Mouse (Mus musculus): ENCODE measurements around the gene Ap5m1.
"Not testable (repeated sequence)": the region's sequence is repeated elsewhere in the genome, so short reads cannot be mapped to it uniquely, and the experiment has no call there.

The Ap5m1 gene

DNA sequence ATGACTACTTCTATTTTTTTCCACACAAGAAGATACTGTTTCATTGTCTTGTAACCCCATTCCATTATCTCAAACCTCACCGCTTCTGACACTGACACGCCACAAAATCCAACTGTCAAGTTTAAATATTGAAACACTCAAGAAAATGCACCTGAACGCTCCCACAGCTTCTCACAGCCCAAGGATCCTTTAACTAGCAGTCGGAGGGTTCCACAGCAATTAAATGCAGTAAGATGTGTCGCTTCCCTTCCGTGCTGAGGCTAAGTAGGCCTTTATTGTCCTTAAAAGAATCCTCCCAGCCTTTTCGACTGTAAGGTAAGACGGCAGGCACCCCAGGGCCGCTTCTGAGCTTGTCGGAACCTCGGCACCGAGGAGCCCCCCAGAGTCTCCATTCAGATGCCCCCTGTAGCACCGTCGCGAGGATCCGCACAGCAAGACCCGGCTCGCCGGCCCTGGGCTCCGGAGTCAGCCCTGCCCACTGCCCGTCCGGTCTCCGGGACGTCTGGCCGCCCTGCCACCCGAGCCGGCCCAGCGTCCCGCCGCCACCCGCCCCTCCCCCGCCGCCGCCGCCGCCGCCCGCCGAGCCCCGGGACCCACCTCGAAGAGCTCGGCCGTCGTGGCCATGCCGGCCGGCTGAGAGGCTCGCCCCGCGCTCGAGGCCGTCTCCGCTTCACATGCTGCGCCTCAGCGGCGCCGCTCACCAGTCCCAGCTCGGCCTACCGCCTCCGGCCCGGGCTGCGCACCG lies at the start of gene Ap5m1:
Gene Ap5m1 (plus strand): TSS at position 569 of the 745 bp plus-strand sequence.
- no peak for DNase-seq (ENCODE audit: low read depth, low spot score)

DNA sequence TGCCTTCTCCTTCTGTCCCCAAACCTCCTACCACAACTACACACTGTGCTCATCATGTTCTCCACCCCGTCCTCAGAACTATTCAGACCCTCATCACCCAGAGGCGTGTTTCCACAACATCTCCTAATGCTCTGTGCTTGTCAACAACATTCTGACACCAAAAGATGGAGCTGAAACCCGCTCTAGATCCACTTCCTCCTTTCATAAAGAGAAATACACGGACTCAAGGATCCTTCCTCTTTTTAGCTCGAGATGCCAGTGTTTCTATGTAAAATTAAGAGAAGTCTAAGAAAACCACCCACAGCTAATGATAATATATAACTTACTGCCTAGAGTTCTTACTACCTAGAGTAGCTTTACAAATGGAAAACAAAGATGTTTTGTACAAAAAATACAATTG lies 46.1 kb upstream of the Ap5m1 start:
- no peak for DNase-seq (ENCODE audit: low read depth, low spot score)

DNA sequence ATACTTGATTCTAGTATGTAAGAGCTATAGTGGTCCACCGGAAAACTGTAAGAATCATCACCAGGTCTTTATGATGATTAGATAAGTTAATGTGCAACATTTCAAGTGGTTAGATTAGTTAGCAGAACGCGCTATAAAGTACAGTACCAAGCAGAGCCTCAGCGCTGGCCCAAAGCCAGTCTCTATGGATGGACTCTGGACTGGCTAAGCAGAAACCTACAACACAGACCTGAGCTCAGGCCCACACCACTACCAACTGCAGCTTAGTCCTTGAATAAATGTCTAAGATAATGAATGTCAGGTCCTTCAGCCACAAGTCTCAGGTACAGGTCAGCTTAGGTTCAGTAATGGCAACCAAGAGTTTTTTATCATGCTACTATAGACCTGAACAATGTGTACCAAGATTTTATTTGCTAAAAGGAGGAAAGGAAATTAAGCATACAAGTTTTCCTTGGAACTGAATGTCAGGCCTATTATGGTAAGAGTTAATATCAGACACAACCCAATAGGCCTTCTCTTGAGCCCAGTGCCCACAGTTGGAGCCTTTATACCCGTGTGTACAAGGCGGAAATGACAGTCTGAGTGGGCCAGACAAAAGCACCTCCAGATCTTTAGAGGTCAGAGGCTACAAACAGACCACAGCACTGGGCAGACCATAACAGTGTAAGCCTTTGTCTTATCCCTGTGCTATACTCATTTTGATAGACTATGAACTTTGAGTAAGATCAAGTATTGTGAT lies 38.7 kb upstream of the Ap5m1 start:
- DNase-seq (ENCODE audit: low read depth, low spot score), result no peak

DNA sequence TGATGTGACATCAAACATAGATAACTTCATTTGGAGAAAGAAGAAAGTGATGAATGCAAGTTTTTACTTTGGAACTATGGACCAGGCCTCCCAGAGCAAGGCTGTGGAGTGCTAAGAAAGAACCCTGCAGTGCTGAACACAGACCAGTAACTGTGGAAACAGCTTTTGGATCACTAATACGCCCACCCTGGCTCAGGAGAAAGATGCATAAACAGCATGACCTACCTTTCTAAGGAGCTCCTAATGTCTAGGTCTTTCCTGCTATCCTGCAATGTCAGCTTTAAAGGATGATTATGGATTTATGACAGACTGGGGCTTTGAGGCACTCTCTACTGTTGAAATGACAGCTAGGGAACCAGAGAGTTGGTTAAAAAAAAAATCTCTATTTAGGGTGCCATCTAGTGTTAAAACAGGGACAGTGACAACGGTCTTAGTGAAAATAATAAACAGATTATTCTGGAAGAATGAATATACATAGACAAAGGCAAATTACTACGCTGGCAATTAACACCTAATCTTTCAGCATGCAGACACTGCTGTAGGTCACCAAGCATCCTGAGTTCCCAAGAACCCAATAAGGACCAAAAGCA lies 38.0 kb upstream of the Ap5m1 start:
- DNase-seq (ENCODE audit: low read depth, low spot score), result no peak

DNA sequence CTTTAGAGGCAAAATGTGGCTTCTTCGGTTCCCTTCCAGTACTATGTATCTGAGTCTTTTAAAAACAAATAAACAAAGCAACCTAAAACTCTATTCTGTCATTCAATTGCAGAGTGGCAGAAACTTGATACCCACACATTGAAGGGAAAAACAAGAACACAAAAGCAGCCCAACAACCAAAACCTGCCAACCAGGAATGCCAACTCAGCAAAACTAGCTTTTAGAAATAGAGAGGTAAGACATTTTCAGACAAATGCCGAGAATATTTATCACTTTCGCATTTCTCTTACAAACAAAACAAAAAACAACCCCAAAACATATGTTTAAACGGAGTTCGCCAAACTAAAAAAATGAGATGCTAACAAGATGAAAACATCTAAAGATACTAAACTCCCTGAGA lies 36.9 kb upstream of the Ap5m1 start:
- DNase-seq (ENCODE audit: low read depth, low spot score), result no peak

DNA sequence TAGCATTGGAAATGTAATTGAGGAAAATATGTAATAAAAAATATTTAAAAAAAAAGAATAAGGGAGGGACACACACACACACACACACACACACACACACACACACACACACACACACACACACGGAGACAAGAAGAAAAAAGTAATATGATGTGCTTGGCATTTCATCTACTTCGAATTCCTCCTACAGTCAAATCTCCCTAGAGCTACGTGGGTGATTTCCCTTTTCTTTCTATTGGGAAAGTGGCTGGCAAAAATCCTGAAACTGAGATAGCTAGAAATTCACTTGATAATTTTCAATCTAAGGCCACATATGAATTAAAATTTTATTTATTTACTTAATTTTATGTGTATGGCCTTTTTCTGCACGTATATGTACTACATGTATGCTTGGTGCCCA lies 20.3 kb upstream of the Ap5m1 start:
- DNase-seq (ENCODE audit: low read depth, low spot score), result no peak

DNA sequence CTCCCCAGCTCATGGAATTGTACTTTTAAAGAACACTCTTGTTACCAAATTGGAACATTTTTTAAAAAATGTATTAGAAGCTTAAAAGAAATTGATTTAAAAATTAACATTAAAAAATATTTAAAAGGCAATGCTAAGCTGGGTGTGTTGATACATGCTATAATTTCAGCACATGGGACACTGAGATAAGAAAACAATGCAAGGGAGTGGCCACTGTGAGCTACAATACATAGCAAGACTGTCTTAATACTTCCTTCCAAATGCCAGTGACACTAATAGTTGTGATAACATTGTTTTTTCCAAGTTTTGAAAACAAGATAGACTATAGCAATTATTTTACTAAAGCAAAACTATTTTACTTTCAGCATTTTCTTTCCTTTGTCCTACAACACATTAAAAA lies 16.4 kb upstream of the Ap5m1 start:
- no peak for DNase-seq (ENCODE audit: low read depth, low spot score)

DNA sequence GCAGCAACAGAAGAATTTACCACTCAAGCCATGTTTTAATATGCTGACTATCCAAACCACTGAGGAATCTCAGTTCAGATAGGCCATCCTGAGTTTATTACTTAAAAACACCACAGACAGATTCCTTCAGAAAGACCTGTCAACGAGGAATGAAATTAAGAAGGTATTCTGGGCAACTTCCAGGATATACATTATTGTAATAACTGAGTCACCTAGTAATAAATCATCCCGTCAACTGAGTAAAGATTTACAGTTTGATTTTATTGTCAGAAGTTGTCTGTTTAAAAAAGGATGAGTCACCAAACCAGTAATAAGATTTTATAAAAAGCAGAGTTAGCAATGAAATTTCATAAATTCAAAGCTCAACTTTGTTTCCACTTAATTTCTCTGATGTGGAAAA lies 2.1 kb upstream of the Ap5m1 start:
- no peak for DNase-seq (ENCODE audit: low read depth, low spot score)

DNA sequence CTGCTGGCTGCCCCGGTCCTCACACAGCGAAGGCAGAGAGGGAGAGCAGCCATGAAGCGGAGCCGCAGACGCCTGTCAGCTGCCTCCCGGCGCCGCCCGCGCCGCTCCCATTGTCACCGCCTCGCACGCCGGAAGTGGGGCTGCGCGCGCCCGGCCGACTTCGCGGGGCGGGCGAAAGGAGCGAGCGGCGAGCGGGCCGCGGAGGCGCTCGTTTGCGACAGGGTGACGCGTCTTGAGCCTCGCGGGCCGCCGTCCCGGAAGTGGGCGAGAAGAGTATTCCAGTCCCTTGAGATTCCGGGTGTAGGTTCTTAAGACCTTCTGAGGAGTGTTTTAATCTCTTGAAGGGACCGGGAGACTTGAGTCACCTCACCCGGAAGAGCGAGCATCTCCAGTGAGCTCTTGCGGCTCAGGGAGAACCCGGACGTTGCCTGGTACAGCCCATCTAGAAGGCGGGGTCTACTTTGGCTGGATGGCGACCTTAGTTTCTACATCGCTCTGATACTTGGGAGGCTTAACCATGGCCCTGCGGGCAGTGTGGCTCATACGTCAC lies 452 bp downstream of the Ap5m1 start, which contains the start of gene Exoc5:
Gene Exoc5 (minus strand): TSS at position 380 of the 550 bp plus-strand sequence.
- peak; percentile 89 for DNase-seq (ENCODE audit: low read depth, low spot score)

DNA sequence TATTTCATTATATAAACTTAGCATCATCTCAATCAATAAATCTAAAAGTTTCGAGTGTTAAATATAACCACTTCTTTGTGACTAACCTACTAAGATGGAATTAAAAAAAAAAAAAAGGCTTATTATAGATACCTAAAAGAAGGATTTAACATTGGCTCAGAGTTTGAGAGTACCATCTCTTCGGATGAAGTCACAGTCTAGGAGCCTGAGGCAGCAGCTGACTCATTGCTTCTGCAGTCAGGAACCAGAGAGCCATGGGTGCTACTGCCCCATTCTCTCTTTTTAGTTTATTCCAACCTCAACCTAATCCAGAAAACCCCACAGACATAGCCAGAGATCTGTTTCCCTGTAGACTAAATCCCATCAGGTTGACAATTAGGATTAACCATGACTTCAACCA lies 6.9 kb downstream of the Ap5m1 start:
- DNase-seq (ENCODE audit: low read depth, low spot score), result no peak

DNA sequence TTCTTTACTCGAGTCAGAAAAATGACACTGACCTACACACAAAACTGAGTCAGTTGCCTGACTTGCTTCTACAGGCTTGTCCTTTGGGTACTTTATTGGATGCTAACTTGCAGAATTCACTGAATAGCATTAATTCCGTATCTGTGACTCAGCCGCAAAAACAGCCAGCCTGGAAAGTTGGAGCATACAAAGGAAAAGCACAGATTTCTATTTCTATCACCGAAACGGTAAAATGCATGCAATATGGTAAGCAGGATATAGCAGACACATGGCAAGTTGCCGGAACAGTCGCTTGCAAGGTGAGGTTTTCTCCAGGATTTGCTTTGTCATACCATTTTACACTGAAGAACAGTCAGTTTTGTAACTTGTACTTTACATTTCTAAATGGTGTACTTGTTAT lies 8.0 kb downstream of the Ap5m1 start:
- no peak for DNase-seq (ENCODE audit: low read depth, low spot score)

DNA sequence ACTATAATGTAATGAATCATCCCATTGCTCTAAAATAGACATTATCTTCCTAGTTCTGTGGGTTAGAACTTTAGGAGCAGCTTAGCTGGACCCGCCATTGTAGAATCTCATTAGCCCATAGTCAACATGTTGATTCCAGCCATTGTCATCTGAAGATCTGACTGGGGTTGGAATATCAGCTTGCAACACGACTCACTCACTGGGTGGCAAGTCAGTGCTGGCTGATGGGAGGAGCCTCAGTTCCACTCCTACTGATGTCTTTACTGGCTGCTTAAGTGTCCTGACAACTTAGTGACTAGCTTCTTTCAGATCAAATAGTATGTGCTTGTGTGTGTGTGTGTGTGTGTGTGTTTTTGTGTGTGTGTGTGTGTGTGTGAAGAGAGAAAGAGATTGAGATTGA lies 8.5 kb downstream of the Ap5m1 start:
- DNase-seq (ENCODE audit: low read depth, low spot score), result no peak

DNA sequence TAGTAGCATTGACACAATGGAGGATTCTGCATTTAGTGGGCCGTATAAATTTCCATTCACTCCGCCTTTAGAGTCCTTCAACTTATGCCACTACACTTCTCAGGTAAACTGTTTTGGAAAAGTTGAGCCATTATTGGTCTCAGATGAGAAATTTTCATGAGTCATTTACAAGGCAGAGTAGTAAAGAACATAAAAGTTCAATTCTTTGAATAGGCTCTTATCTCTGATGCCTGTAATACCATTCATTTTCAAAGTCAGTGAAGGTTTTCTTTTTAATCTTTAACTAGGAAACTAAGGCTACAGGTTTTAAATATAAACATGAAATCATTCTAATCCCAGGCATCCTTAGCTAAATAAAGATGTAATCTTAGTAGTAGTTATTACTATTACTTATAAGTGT lies 12.9 kb downstream of the Ap5m1 start:
- DNase-seq (ENCODE audit: low read depth, low spot score), result no peak

DNA sequence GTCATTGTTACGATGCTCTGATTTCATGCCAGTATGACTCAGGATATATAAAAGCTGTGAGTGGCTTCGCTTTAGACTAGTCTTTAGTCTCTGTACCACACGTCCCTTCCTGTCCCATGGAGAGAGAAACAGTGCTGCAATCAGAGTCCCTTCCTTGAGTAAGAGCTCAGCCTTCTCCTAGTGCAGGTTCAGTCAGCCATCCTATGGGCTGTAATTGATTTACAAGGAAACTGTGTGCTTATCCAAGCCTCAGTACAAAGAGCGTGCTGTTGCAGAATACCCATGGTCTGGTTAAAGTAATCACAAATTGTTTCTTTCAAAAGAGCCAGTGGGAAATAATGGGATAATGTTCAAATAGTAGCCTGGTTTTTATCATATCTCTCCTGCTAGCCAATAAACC lies 20.6 kb downstream of the Ap5m1 start:
- no peak for DNase-seq (ENCODE audit: low read depth, low spot score)

DNA sequence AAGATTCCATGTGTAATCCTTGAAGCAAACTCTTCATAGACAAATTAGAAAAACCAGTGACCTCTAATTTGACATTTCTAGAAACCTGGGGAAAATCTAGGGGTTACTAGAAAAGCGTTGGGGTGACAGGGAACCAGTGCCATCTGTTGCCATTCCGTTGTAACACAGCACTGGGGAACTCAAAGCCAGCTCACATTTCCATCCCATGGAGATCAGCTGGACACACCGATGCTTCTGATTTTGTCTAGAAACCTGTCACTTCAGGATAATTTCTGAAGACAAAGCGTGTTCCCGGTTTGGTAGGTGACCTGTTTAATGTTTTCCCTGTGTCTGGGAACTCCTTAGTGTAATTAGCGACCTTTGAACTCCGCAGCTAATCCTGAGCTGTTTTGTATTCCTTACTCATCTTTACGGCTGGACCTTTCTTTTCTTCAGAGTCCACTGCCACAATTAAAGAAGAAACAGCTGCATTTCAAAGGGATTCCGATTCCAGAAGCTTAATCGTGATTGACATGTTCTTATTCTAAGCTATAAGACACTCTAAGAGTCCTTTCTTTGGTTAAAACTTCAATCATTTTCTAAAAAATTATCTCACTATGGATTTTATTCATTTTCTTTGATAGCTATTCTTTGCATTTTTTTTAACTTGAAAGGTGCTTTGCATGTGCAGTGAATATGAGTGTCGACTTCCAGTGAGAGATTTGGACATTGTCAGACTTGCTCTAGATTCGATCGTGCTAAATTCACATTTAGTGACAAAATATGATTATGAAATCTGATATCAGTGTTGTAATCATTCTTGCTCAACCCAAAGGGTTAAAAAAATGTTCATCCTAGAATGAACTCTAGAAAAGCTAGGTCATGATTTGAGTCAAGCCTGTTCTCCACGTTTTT lies 22.5 kb downstream of the Ap5m1 start:
- no peak for DNase-seq (ENCODE audit: low read depth, low spot score)

DNA sequence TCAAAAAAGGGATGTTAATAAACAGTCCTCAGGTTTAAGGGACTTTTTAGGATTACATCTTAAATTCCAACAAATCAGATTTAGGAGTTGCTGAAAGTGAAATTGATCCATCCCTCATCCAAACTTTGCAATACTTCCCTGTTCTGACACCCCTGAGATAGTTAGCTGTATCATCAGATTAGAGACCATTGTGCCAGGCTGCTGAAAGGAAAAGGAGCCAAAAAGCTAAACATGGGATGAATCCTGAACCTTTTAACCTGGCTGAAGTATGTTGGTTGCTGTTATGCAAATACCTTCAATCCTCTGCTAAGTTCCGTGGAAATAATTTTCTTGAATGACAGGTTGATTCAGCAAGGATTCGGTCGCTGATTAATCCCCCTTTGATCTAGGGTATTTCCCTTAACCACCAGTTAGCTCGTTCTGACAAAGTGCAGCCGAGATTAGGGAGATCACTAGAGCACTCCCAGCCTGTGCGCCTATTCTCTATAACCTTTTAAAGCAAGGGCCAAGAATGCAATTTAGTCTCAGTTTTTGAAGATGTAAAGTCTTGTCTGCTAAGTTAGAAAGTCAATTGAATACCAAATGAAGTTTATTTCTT lies 23.7 kb downstream of the Ap5m1 start:
- DNase-seq (ENCODE audit: low read depth, low spot score), result no peak

DNA sequence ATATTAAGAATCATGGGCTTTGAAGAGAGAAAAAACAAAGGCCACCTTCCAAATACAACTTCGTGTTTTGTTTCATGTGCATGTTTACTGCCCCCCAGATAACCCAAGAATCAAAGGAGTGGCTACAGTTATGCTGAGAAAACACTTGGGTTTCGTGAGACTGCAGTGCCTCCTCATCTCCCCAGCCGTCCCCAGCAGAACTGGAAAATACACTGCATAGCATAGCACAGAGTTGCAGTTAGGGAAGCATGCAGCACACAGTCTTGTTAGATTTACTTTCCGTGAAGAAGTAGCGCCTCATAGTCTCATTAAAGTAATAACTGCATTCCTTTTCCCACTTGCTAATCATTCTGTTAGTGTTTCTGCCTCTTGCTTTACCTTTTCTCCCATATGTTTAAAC lies 24.2 kb downstream of the Ap5m1 start:
- DNase-seq (ENCODE audit: low read depth, low spot score), result no peak

DNA sequence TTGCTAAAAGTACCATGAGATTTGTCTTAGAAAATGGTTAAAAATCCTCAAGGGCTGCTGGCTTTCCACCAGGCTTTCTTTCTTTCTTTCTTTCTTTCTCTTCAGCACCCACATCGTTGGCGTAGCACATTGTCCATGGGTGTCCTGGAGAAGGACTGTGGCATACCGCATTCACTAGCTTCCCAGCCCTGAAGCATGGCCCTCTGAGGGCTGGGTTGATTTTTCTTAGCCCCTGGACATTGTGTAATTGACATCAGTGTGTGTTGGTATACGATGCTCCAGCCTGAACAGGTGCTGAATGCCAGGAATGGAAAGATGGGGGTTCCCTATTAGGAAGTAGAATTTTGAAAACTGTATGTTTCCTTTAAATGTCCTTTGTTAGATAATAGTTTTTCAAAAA lies 25.4 kb downstream of the Ap5m1 start:
- DNase-seq (ENCODE audit: low read depth, low spot score), result no peak

DNA sequence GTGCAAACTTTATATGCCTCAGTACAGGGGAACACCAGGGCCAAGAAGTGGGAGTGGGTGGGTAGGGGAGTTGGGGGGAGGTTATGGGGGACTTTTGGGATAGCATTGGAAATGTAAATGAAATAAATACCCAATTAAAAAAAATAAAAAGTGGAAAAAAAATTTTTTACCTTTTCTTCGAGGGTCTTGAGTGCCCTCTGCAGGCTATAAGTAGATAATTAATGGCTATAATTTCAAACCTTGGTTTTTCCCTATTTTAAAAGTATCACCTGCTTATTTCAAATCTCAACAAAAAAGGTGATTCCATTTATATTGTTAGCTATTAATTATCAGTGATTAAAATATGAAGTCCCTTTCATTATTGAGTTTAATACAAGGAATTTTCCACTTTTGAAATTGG lies 25.9 kb downstream of the Ap5m1 start:
- not testable (repeated sequence) for DNase-seq (ENCODE audit: low read depth, low spot score)

DNA sequence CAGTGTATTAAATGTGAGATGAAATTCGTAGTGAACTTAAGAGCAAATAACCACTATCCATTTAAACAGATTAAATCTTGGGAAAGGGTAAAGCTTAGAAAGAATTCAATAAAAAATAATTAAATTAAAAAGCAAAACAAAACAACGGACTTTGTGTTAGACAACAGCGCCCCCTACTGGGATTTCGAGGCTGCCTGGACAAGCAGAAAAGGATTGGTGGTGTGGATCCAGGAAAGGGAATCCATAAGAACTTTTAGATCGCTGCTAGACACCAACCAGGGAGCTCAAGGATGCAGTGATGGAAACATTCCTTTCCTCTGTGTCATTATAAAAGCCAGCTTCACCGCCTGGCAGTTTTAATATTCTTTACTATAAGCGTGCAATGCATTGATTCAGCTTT lies 52.5 kb downstream of the Ap5m1 start:
- DNase-seq (ENCODE audit: low read depth, low spot score), result no peak

DNA sequence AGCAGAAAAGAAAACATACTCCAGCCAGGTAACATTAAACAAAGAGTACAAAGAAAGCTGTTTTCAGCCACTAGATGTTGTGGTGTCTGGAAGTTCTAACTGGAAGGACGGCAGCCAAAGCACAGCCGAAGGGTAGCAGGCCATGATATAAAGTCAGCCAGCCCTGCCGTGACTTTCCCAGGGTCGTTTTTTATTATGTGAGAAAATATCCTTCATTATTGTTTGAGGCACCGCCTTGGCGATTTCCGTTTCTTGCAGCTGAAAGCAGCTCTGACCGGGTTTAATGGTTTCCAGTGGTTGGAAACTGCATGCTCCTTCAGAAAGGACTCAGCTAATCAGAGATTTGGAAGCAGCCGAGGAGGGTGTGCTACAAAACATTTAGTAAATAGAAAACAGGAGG lies 55.8 kb downstream of the Ap5m1 start:
- no peak for DNase-seq (ENCODE audit: low read depth, low spot score)

Measured in brain, embryonic 18.5 days (tissue).